Mouse (Mus musculus): ENCODE measurements at regions not wholly inside any gene's neighbourhood (a gene's known extent, or its start where the extent isn't known, plus 50 kb on each side); places are given as distances from the start of the nearest gene placed in this dataset.

GRCm38 (mm10) chr10:111422057-111422456 is 51.0 kb upstream of the Nap1l1 start:
- Histone ChIP-seq H3K36me3 (ENCODE audit: control insufficient read depth in 1 of 2, insufficient read depth in 2 of 2, low read length in 2 of 2) (peaks cover 0 to 2% of the 10 kb centered on the region in 2 experiments; a peak in 2 of 4 replicates), H3K9me3 (replicated peaks; ENCODE audit: insufficient read depth, low read length) (no peaks in the 10 kb centered on the region), H3K9ac (ENCODE audit: control insufficient read depth, low read depth, low read length, poor library complexity, severe bottlenecking) (no peak overlapping the region), H3K79me2 (ENCODE audit: control insufficient read depth, insufficient read depth, low read length, poor library complexity) (no peaks in the 10 kb centered on the region), H3K27me3 (ENCODE audit: control insufficient read depth in 1 of 2, insufficient read depth in 2 of 2, low read length in 2 of 2) (no peaks in the 10 kb centered on the region), H3K4me3 (ENCODE audit: control insufficient read depth in 1 of 2, insufficient read depth in 1 of 2, low read depth in 2 of 2, low read length in 2 of 2) (no peak overlapping the region), H3K27ac (ENCODE audit: control insufficient read depth, low read depth, low read length) (no peak overlapping the region), H3K4me1 (ENCODE audit: control insufficient read depth in 1 of 2, insufficient read depth in 2 of 2, low read length in 2 of 2) (peaks cover 0 to 15% of the 10 kb centered on the region in 2 experiments; a peak in 2 of 4 replicates)
- peak; percentile 16 for DNase-seq (ENCODE audit: low read depth, low spot score)
- TF ChIP-seq EP300 (IDR thresholded peaks at IDR 0.05; ENCODE audit: low read depth in 1 of 2, low read length in 2 of 2) (no peak), USF2 (IDR thresholded peaks at IDR 0.05; ENCODE audit: borderline replicate concordance in 1 of 2, insufficient read depth in 1 of 2, low read depth in 1 of 2, low read length in 2 of 2) (no peak), RCOR1 (IDR thresholded peaks at IDR 0.05; ENCODE audit: low read depth, low read length) (no peak), KAT2A (conservative IDR thresholded peaks at IDR 0.05; ENCODE audit: low read depth, low read length) (no peak), TAL1 (IDR thresholded peaks at IDR 0.05; ENCODE audit: low read length) (no peak), MEF2A (IDR thresholded peaks at IDR 0.05; ENCODE audit: extremely low read depth, insufficient replicate concordance, low read depth, low read length, poor library complexity, severe bottlenecking) (no peak)

GRCm38 (mm10) chr10:111422649-111423048 is 50.4 kb upstream of the Nap1l1 start:
- DNase-seq (ENCODE audit: low read depth, low spot score): peak; percentile 61
- no peaks in the 10 kb centered on the region for H3K27me3 ChIP-seq (ENCODE audit: control insufficient read depth in 1 of 2, insufficient read depth in 2 of 2, low read length in 2 of 2)
- 0 out of 2 replicates have a peak overlapping the region, but pooled peaks have one; percentile 4 for H3K27ac ChIP-seq (ENCODE audit: control insufficient read depth, low read depth, low read length)
- peaks cover 0 to 2% of the 10 kb centered on the region in 2 experiments; a peak in 2 of 4 replicates for H3K36me3 ChIP-seq (ENCODE audit: control insufficient read depth in 1 of 2, insufficient read depth in 2 of 2, low read length in 2 of 2)
- H3K79me2 ChIP-seq (ENCODE audit: control insufficient read depth, insufficient read depth, low read length, poor library complexity): no peaks in the 10 kb centered on the region
- H3K9ac ChIP-seq (ENCODE audit: control insufficient read depth, low read depth, low read length, poor library complexity, severe bottlenecking): peak overlapping the region; percentile 58
- TF ChIP-seq SIN3A (IDR thresholded peaks at IDR 0.05; ENCODE audit: low read length): 0 out of 2 replicates have a peak, but pooled peaks have one; percentile 25
- TF ChIP-seq CTCF (IDR thresholded peaks at IDR 0.05 in 2 of 3, conservative IDR thresholded peaks at IDR 0.05 in 1 of 3; ENCODE audit: control insufficient read depth in 1 of 3, insufficient read depth in 1 of 3, low read depth in 2 of 3, low read length in 3 of 3, poor library complexity in 1 of 3, severe bottlenecking in 1 of 3): no peak
- peak; percentile 64 for TF ChIP-seq ELF1 (IDR thresholded peaks at IDR 0.05; ENCODE audit: low read depth, low read length)
- peak overlapping the region; percentile 51 to 59 for H3K4me3 ChIP-seq (ENCODE audit: control insufficient read depth in 1 of 2, insufficient read depth in 1 of 2, low read depth in 2 of 2, low read length in 2 of 2)
- peaks cover 0 to 15% of the 10 kb centered on the region in 2 experiments; a peak in 2 of 4 replicates for H3K4me1 ChIP-seq (ENCODE audit: control insufficient read depth in 1 of 2, insufficient read depth in 2 of 2, low read length in 2 of 2)
- no peaks in the 10 kb centered on the region for H3K9me3 ChIP-seq (replicated peaks; ENCODE audit: insufficient read depth, low read length)
